Mouse (Mus musculus): ENCODE results near the gene Sun1.

- TF ChIP-seq CTCF (IDR thresholded peaks at IDR 0.05; ENCODE audit: borderline replicate concordance, extremely low read depth, insufficient read depth, insufficient read length) = no peak
- no peak for TF ChIP-seq POLR2A (IDR thresholded peaks at IDR 0.05; ENCODE audit: borderline replicate concordance, extremely low read depth, insufficient read depth, insufficient read length, poor library complexity, severe bottlenecking)
Observed at GRCm38 (mm10) chr5:139297092-139297491, 96.7 kb downstream of the Sun1 start.

All from brain, embryonic 14.5 days (tissue).